Mouse (Mus musculus) CD4-positive, CD25-positive, alpha-beta regulatory T cell, adult 4 months (primary cell): ENCODE measurements at regions not wholly inside any gene's neighbourhood (a gene's known extent, or its start where the extent isn't known, plus 50 kb on each side); places are given as distances from the start of the nearest gene placed in this dataset.

Experiments used
- ATAC-seq: one replicate; pipeline ENCODE4 v1.8.0; 2017

GRCm38 (mm10) chr11:19468803-19469202 is 450.0 kb upstream of the Meis1 start:
- no peak for ATAC-seq

- ATAC-seq: no peak
Measured at GRCm38 (mm10) chr11:19470648-19471341, 452.0 kb upstream of the Meis1 start.

GRCm38 (mm10) chr11:19475068-19475786 is 448.9 kb upstream of the Spred2 start:
- no peak for ATAC-seq

GRCm38 (mm10) chr11:19493089-19493756 is 431.0 kb upstream of the Spred2 start:
- ATAC-seq: no peak

GRCm38 (mm10) chr11:19521721-19522120 is 402.5 kb upstream of the Spred2 start:
- no peak for ATAC-seq

- ATAC-seq: no peak
Measured at GRCm38 (mm10) chr11:19523853-19524487, 400.2 kb upstream of the Spred2 start.

GRCm38 (mm10) chr11:19529126-19529525 is 395.0 kb upstream of the Spred2 start:
- ATAC-seq: no peak

- ATAC-seq: no peak
Measured at GRCm38 (mm10) chr11:19530652-19531051, 393.5 kb upstream of the Spred2 start.

- no peak for ATAC-seq
Measured at GRCm38 (mm10) chr11:19531255-19532003, 392.7 kb upstream of the Spred2 start.

GRCm38 (mm10) chr11:19532867-19533266 is 391.3 kb upstream of the Spred2 start:
- ATAC-seq: no peak

GRCm38 (mm10) chr11:19533701-19534100 is 390.5 kb upstream of the Spred2 start:
- ATAC-seq: no peak

GRCm38 (mm10) chr11:19535215-19535614 is 389.0 kb upstream of the Spred2 start:
- ATAC-seq: no peak

GRCm38 (mm10) chr11:19546226-19546625 is 377.9 kb upstream of the Spred2 start:
- no peak for ATAC-seq

GRCm38 (mm10) chr11:19554316-19554946 is 369.7 kb upstream of the Spred2 start:
- ATAC-seq: no peak

GRCm38 (mm10) chr11:19554947-19555770 is 369.0 kb upstream of the Spred2 start:
- ATAC-seq: no peak

GRCm38 (mm10) chr11:19560452-19560851 is 363.7 kb upstream of the Spred2 start:
- no peak for ATAC-seq

GRCm38 (mm10) chr11:19562668-19563067 is 361.5 kb upstream of the Spred2 start:
- ATAC-seq: no peak

GRCm38 (mm10) chr11:19585228-19585627 is 338.9 kb upstream of the Spred2 start:
- ATAC-seq: no peak

- no peak for ATAC-seq
Measured at GRCm38 (mm10) chr11:19592506-19593355, 331.4 kb upstream of the Spred2 start.

- ATAC-seq: no peak
Measured at GRCm38 (mm10) chr11:19595107-19595506, 329.1 kb upstream of the Spred2 start.
